ENCODE assay signal across 10 mouse cellular contexts in genomic region chr12:16634075-16634813, GRCm38 (mm10). TPM values are rescaled to one million over a fixed set of nuclear protein-coding genes. Genes with fewer than 3 reads are reported as not detected.
A peak's percentile ranks its signal among the peaks of the same experiment; 100 is the strongest.
DNase-seq lines count a peak whose midpoint lies in the region; ATAC-seq and TF ChIP-seq lines count a peak whose summit lies in the region.
"Had no signal": no experiment of that assay in that cellular context is flagged by ENCODE, and none has a peak within 500 bp of the region (broad histone marks: within the 10 kb centered on the region; RNA-seq: fewer than 3 reads in every experiment).

No protein-coding gene starts in this region.

- TF ChIP-seq EP300 in heart, postnatal 0 days (IDR thresholded peaks at IDR 0.05; ENCODE audit: low read depth) = no peak

- H3K27ac ChIP-seq in heart, postnatal 0 days (ENCODE audit: low read depth) = no peak overlapping the region
- no peak overlapping the region for H3K27ac ChIP-seq in heart, embryonic 12.5 days (ENCODE audit: poor library complexity, severe bottlenecking)
- H3K27ac ChIP-seq in bone marrow, adult 2 months (ENCODE audit: control insufficient read depth, insufficient read depth, low read depth, low read length, poor library complexity) = no peak overlapping the region
- no peak overlapping the region for H3K27ac ChIP-seq in midbrain, embryonic 12.5 days (replicated peaks)
- H3K27ac ChIP-seq: embryonic facial prominence, embryonic 12.5 days; liver, embryonic 13.5 days had no signal

- DNase-seq in heart, postnatal 0 days (ENCODE audit: low spot score) = no peak
- DNase-seq in kidney, postnatal 25 days = peak; percentile 67 to 83
- DNase-seq in testis, postnatal 10 days (ENCODE audit: low spot score) = peak; percentile 78
- DNase-seq: liver, embryonic 13.5 days had no signal

- whole genome bisulfite sequencing in heart, postnatal 0 days = 54% methylated on average over 14 of the region's 14 CpGs
- 53% methylated on average over 14 of the region's 14 CpGs for WGBS in heart, embryonic 12.5 days
- 31% methylated on average over 14 of the region's 14 CpGs for WGBS in bone marrow, adult 2 months
- WGBS in midbrain, embryonic 12.5 days = 61% methylated on average over 14 of the region's 14 CpGs

- H3K4me1 ChIP-seq in heart, postnatal 0 days (ENCODE audit: control insufficient read depth, insufficient read depth) = peaks cover 19% of the 10 kb centered on the region; the same call in 1 of the 2 replicates
- peaks cover 9% of the 10 kb centered on the region for H3K4me1 ChIP-seq in heart, embryonic 12.5 days (replicated peaks)
- no peaks in the 10 kb centered on the region for H3K4me1 ChIP-seq in bone marrow, adult 2 months (ENCODE audit: control insufficient read depth, insufficient read depth, low read length)
- H3K4me1 ChIP-seq in midbrain, embryonic 12.5 days = no peaks in the 10 kb centered on the region
- H3K4me1 ChIP-seq: liver, embryonic 13.5 days had no signal

- no peak overlapping the region for H3K9ac ChIP-seq in heart, postnatal 0 days (replicated peaks; ENCODE audit: low read depth, low read length)
- H3K9ac ChIP-seq in heart, embryonic 12.5 days = no peak overlapping the region
- no peak overlapping the region for H3K9ac ChIP-seq in midbrain, embryonic 12.5 days (replicated peaks)
- H3K9ac ChIP-seq: embryonic facial prominence, embryonic 12.5 days; liver, embryonic 13.5 days had no signal

- H3K4me3 ChIP-seq in heart, postnatal 0 days (ENCODE audit: low read depth, low read length) = no peak overlapping the region
- no peak overlapping the region for H3K4me3 ChIP-seq in heart, embryonic 12.5 days
- no peak overlapping the region for H3K4me3 ChIP-seq in bone marrow, adult 2 months (replicated peaks; ENCODE audit: control insufficient read depth, low read depth, low read length)
- H3K4me3 ChIP-seq in midbrain, embryonic 12.5 days = no peak overlapping the region
- H3K4me3 ChIP-seq: embryonic facial prominence, embryonic 12.5 days; liver, embryonic 13.5 days had no signal

- no peaks in the 10 kb centered on the region for H3K9me3 ChIP-seq in heart, postnatal 0 days (replicated peaks; ENCODE audit: control insufficient read depth, low read length)
- no peaks in the 10 kb centered on the region for H3K9me3 ChIP-seq in heart, embryonic 12.5 days (replicated peaks)
- no peaks in the 10 kb centered on the region for H3K9me3 ChIP-seq in midbrain, embryonic 12.5 days
- H3K9me3 ChIP-seq: embryonic facial prominence, embryonic 12.5 days; liver, embryonic 13.5 days had no signal

- no peak overlapping the region for H3K4me2 ChIP-seq in heart, postnatal 0 days (ENCODE audit: low read depth, low read length)
- no peak overlapping the region for H3K4me2 ChIP-seq in heart, embryonic 12.5 days
- H3K4me2 ChIP-seq in midbrain, embryonic 12.5 days (replicated peaks) = no peak overlapping the region
- H3K4me2 ChIP-seq: embryonic facial prominence, embryonic 12.5 days; liver, embryonic 13.5 days had no signal

- ATAC-seq in heart, postnatal 0 days (ENCODE audit: insufficient read depth, low read depth) = no peak
- ATAC-seq in heart, embryonic 12.5 days (ENCODE audit: insufficient number of reproducible peaks, low FRiP score) = no peak
- ATAC-seq in CD4-positive, CD25-positive, alpha-beta regulatory T cell, adult 4 months = peak; percentile 65
- ATAC-seq in frontal cortex, adult (ENCODE audit: low TSS enrichment) = peak; percentile 73; the same call in 1 of the 2 replicates
- ATAC-seq in midbrain, embryonic 12.5 days (ENCODE audit: low FRiP score, low read depth) = peak; percentile 16; the same call in 1 of the 2 replicates

- no peaks in the 10 kb centered on the region for H3K27me3 ChIP-seq in heart, postnatal 0 days (ENCODE audit: control insufficient read depth, insufficient read depth, low read length)
- H3K27me3 ChIP-seq in heart, embryonic 12.5 days (replicated peaks) = no peaks in the 10 kb centered on the region
- no peaks in the 10 kb centered on the region for H3K27me3 ChIP-seq in midbrain, embryonic 12.5 days
- H3K27me3 ChIP-seq: embryonic facial prominence, embryonic 12.5 days had no signal

- TF ChIP-seq CTCF in heart, postnatal 0 days (IDR thresholded peaks at IDR 0.05; ENCODE audit: low read depth) = peak; percentile 67
- peak; percentile 57 for TF ChIP-seq CTCF in bone marrow, adult 2 months (IDR thresholded peaks at IDR 0.05; ENCODE audit: control insufficient read depth, insufficient read depth, low read length)

- TF ChIP-seq POLR2A in bone marrow, adult 2 months (IDR thresholded peaks at IDR 0.05; ENCODE audit: borderline replicate concordance, control insufficient read depth, low read depth, low read length) = no peak

- no peaks in the 10 kb centered on the region for H3K36me3 ChIP-seq in heart, postnatal 0 days (replicated peaks; ENCODE audit: control insufficient read depth, insufficient read depth, low read length)
- no peaks in the 10 kb centered on the region for H3K36me3 ChIP-seq in heart, embryonic 12.5 days
- H3K36me3 ChIP-seq in midbrain, embryonic 12.5 days = no peaks in the 10 kb centered on the region
- H3K36me3 ChIP-seq: embryonic facial prominence, embryonic 12.5 days; liver, embryonic 13.5 days had no signal

RNA-seq across cellular contexts. Expression of gene Ntsr2, which starts 18.9 kb away (rescaled TPM):
- 0.38 TPM in 1 of 2 replicates, not detected in the other for total RNA-seq in heart, postnatal 0 days (2014; rRNA removed; ENCODE audit: low replicate concordance)
- 0.79 and 0.82 TPM in 2 replicates for polyA plus RNA-seq in heart, postnatal 0 days (2015; fragmentation: Nextera tagmentation; extraction: Ambion mirVana)
- polyA plus RNA-seq in heart, embryonic 12.5 days (2016; fragmentation: Nextera tagmentation; extraction: Ambion mirVana) = not detected in 2 replicates
- polyA plus RNA-seq in CD4-positive, CD25-positive, alpha-beta regulatory T cell, adult 4 months (2017; shearing (Covaris generic)) = not detected
- not detected in 2 replicates for polyA plus RNA-seq in bone marrow, adult 2 months (2011; ENCODE audit: insufficient read depth, insufficient read length, low replicate concordance, missing spikeins)
- 0.14 TPM in 1 of 2 replicates, not detected in the other for polyA plus RNA-seq in midbrain, embryonic 12.5 days (2016; fragmentation: Nextera tagmentation; extraction: Ambion mirVana)
- polyA plus RNA-seq: liver, embryonic 13.5 days had no signal

RNA-seq across cellular contexts. Expression of gene Lpin1, which starts 23.5 kb away (rescaled TPM):
- total RNA-seq in heart, postnatal 0 days (2014; rRNA removed; ENCODE audit: low replicate concordance) = 16.9 and 24.8 TPM in 2 replicates
- 10.6 and 11.1 TPM in 2 replicates for polyA plus RNA-seq in heart, postnatal 0 days (2015; fragmentation: Nextera tagmentation; extraction: Ambion mirVana)
- 6.5 and 6.9 TPM in 2 replicates for polyA plus RNA-seq in heart, embryonic 12.5 days (2016; fragmentation: Nextera tagmentation; extraction: Ambion mirVana)
- 10 to 100 TPM; 20.0 to 31.1 TPM for polyA plus RNA-seq in CD4-positive, CD25-positive, alpha-beta regulatory T cell, adult 4 months (2017; shearing (Covaris generic))
- polyA plus RNA-seq in bone marrow, adult 2 months (2011; ENCODE audit: insufficient read depth, insufficient read length, low replicate concordance, missing spikeins) = 6.9 and 14.8 TPM in 2 replicates
- 16.8 and 17.8 TPM in 2 replicates for polyA plus RNA-seq in midbrain, embryonic 12.5 days (2016; fragmentation: Nextera tagmentation; extraction: Ambion mirVana)

Comparison
In these comparisons a context has a peak if more than half of its experiments do, and no peak if none do; other contexts are left out.
1. ATAC-seq: peak in CD4-positive, CD25-positive, alpha-beta regulatory T cell, adult 4 months (single experiment), frontal cortex, adult (single experiment) and midbrain, embryonic 12.5 days (single experiment); none in heart, postnatal 0 days (single experiment) and heart, embryonic 12.5 days (single experiment).